Mouse (Mus musculus) heart, adult 2 months (tissue): ENCODE measurements around the gene Prrt1. TPM values are rescaled to one million over a fixed set of nuclear protein-coding genes. Genes with fewer than 3 reads are reported as not detected.
A peak's percentile ranks its signal among the peaks of the same experiment; 100 is the strongest.

Experiments
- DNase-seq, 2 experiments: peaks; one replicate each; pipeline ENCODE4 v3.0.0; 2021
- H3K27ac ChIP-seq: fragments of 200-600 bp; 2 replicates; pipeline ENCODE4 v1.8.1; 2022
- H3K27me3 ChIP-seq: fragments of 200-500 bp; 2 replicates; pipeline ENCODE4 v1.6.1; 2012; ENCODE audit warnings: mild to moderate bottlenecking, low read length, inconsistent platforms, mixed read lengths; ENCODE audit not compliant: control insufficient read depth, insufficient read depth
- H3K36me3 ChIP-seq: fragments of 200-500 bp; 2 replicates; pipeline ENCODE4 v1.6.1; 2012; ENCODE audit warnings: low read length, inconsistent platforms; ENCODE audit not compliant: control insufficient read depth, insufficient read depth
- H3K4me1 ChIP-seq: fragments of 200-500 bp; 2 replicates; pipeline ENCODE4 v1.6.1; 2011; ENCODE audit warnings: low read length; ENCODE audit not compliant: control insufficient read depth, insufficient read depth
- H3K4me3 ChIP-seq: fragments of 200-600 bp; 2 replicates; pipeline ENCODE4 v1.8.1; 2022
- H3K79me2 ChIP-seq: fragments of 200-500 bp; replicated peaks from 2 replicates; pipeline ENCODE4 v1.6.1; 2012; ENCODE audit warnings: mild to moderate bottlenecking, inconsistent platforms, low read length, moderate library complexity, mixed read lengths; ENCODE audit not compliant: control insufficient read depth, insufficient read depth
- H3K9ac ChIP-seq: fragments of 200-500 bp; 2 replicates; pipeline ENCODE4 v1.6.1; 2012; ENCODE audit warnings: low read depth, mild to moderate bottlenecking, control low read depth, inconsistent platforms, low read length, mixed read lengths
- CTCF ChIP-seq: fragments of 200-600 bp; IDR thresholded peaks from 2 replicates; pipeline ENCODE4 v1.8.1; 2022; ENCODE audit warnings: antibody characterized with exemption, mild to moderate bottlenecking, moderate library complexity
- EP300 ChIP-seq: fragments of 200-500 bp; IDR thresholded peaks from 2 replicates; pipeline ENCODE4 v1.6.1; 2011; ENCODE audit warnings: low read depth, low read length, control low read depth; ENCODE audit not compliant: insufficient read depth
- POLR2A ChIP-seq: fragments of 200-500 bp; IDR thresholded peaks from 2 replicates; pipeline ENCODE4 v1.6.1; 2011; ENCODE audit warnings: mild to moderate bottlenecking, low read depth, low read length, control low read depth; ENCODE audit not compliant: insufficient read depth
- WGBS: fragments of 180-500 bp; shearing (Covaris S2); methylation state at CpG from one replicate; pipeline ENCODE4 v1.1.7; 2018; 5-methylcytosine and 5-hydroxymethylcytosine counted together
- intact Hi-C: fragments of 180-260 bp; cut with DNase I; formaldehyde crosslinking; loops from one replicate; pipeline ENCODE4 v1.15.1; 2025
- polyA plus RNA-seq: library from polyadenylated mRNA; depleted of rRNA; stranded (reverse); fragments of >200 nt; gene quantifications from 2 replicates; pipeline ENCODE4 v1.2.3, GENCODE M21; 2012
- total RNA-seq, 2 experiments: library from RNA; stranded (reverse); gene quantifications; 2 replicates each; pipeline ENCODE4 v1.2.3; 2021

The Prrt1 gene
- total and polyA plus RNA-seq, 3 experiments = 0.86 to 7.0 (median 1.4) TPM

DNA sequence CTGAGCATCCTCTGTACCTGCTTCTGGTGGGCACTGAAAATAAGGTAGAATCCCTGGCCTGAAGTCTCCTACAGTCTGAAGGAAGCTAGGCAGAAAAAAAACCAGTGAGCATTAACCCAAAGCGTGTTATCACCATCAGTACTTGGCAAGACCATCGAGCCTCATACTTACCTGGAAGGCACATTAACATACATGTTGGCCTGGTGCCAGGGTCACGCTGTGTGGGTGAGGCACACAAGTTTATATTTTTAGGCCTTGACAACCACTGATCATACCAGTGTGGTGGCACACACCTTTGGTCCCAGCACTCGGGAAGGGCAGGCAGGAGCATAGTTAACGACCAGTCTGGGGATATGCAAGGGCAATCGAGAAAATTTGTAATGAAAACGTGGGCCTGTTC lies 21.3 kb upstream of the Prrt1 start:
- no peak overlapping the region for H3K27ac ChIP-seq
- no peak overlapping the region for H3K4me3 ChIP-seq
- H3K4me1 ChIP-seq = peaks cover 4% of the 10 kb centered on the region
- H3K79me2 ChIP-seq = peaks cover 2% of the 10 kb centered on the region
- H3K9ac ChIP-seq = no peak overlapping the region
- no peaks in the 10 kb centered on the region for H3K36me3 ChIP-seq
- WGBS = 61% methylated on average over 7 of the region's 7 CpGs
- intact Hi-C loops = loop anchor here (2.0 to 10.0 kb wide), 2 partner anchors 19 to 493 kb away; partner anchors contain the start of gene H2-DMa
- H3K27me3 ChIP-seq = no peaks in the 10 kb centered on the region
- no peak for TF ChIP-seq POLR2A
- no peak for TF ChIP-seq CTCF
- TF ChIP-seq EP300 = no peak
- DNase-seq = no peak

DNA sequence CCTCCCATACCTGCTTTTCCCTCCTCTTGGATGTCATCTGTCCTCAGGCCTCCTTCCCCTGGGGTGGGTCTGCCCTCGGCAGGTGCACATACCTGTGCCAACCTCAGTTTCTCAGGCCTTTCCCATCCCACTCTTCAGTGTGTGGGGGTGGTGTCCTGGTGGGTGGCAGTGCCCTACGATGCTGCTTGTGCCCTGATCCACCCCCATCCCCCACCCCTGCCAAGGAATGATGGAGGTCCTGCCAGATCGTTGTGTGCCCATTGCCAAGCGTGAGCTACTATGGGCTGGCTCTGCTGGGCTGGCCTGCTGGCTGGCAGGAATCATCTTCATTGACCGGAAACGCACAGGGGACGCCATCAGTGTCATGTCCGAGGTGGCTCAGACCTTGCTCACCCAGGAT lies 18.3 kb upstream of the Prrt1 start:
- Histone ChIP-seq H3K27ac (no peak overlapping the region), H3K4me1 (peaks cover 3% of the 10 kb centered on the region; the same call in 1 of the 2 replicates), H3K79me2 (no peaks in the 10 kb centered on the region), H3K9ac (no peak overlapping the region), H3K4me3 (no peak overlapping the region), H3K36me3 (no peaks in the 10 kb centered on the region), H3K27me3 (no peaks in the 10 kb centered on the region)
- intact Hi-C loops = no loop called here
- TF ChIP-seq CTCF = no peak
- 90% methylated on average over 8 of the region's 8 CpGs for WGBS
- DNase-seq = no peak

DNA sequence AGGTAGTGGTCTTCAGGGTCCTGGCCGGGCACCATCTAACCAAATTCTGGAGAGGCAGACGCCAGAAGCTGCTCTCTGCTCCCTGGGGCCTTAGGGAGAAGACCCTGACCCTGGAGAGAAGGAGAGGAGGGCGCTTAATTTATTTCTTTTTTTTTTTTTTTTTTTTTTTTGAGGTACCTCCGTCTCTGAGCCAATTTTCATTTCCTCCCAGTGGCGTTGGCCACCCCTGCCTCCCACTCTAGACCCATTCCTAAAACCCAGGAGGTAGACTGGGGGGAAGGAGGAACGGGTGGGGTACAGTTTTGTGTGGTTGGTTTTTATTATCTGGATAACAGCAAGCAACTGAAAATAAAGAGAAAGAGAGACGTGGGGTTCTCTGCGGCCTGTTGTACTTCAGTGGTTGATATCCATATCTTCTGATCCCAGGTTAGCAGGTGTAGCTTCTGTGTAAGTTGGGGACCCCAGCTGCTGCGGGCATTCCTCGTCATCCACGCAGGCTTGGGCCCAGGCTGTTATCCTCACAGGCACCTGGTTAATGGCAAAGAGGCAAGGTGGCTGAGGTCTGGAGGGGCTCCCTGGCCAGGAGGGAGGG lies 16.2 kb upstream of the Prrt1 start:
- Histone ChIP-seq H3K4me1 (no peaks in the 10 kb centered on the region), H3K4me3 (no peak overlapping the region), H3K9ac (no peak overlapping the region), H3K79me2 (no peaks in the 10 kb centered on the region), H3K36me3 (no peaks in the 10 kb centered on the region), H3K27ac (no peak overlapping the region), H3K27me3 (no peaks in the 10 kb centered on the region)
- TF ChIP-seq POLR2A (no peak), CTCF (no peak), EP300 (no peak)
- WGBS = 80% methylated on average over 11 of the region's 11 CpGs
- intact Hi-C loops = no loop called here
- DNase-seq = no peak

DNA sequence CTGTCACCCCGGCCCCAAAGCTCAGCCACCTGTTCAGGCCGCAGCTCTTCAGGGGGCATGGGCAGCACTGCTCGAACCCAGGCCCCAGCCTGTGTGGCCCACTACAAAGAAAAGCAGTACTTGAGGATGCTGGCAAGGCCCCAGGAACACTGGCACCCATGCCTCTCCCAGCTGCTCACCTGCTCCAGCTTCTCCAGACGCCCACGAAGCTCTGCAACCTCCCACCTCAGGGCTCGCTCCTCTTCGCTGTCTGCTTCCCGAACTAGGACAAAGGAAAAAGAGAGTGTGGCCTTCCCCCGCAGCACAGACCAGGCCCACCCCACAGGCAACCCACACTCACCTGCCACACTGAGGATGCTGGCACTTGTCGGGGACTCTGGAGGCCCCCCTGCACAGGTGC lies 15.5 kb upstream of the Prrt1 start:
- Histone ChIP-seq H3K36me3 (no peaks in the 10 kb centered on the region), H3K27me3 (no peaks in the 10 kb centered on the region), H3K4me1 (no peaks in the 10 kb centered on the region), H3K27ac (no peak overlapping the region), H3K79me2 (no peaks in the 10 kb centered on the region), H3K4me3 (no peak overlapping the region), H3K9ac (no peak overlapping the region)
- DNase-seq = no peak
- TF ChIP-seq EP300 (no peak), CTCF (no peak), POLR2A (no peak)
- 88% methylated on average over 10 of the region's 10 CpGs for WGBS
- intact Hi-C loops = no loop called here

DNA sequence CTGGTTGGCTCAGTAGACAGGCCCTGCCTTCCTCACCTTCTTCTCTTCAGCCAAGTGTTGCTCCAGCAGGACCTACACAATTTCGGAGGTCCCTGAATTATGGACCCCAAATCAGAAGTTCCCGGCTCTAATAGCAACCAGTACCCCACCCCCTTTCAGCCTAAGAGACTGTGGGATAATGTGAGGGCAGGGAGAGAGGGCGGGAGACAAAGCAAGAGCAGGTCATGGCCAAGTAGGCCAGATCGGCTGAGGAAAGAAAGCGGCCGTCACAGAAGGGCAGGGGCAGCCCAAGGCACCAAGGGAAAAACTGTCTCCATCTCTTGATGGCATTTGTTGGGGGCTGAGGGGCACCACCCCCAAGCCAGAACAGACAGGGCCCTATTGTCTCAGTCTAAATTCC lies 13.5 kb upstream of the Prrt1 start, which contains the start of gene Egfl8:
TSS of gene Egfl8 (minus strand) at position 101 of the 400 bp plus-strand sequence.
- no peaks in the 10 kb centered on the region for H3K79me2 ChIP-seq
- no peak within 1 kb of the TSS for H3K4me3 ChIP-seq
- TF ChIP-seq EP300 (no peak), CTCF (no peak)
- WGBS = 76% methylated on average over 6 of the region's 6 CpGs
- peak within 1 kb of the TSS; percentile 26 for H3K27ac ChIP-seq
- no peaks in the 10 kb centered on the region for H3K27me3 ChIP-seq
- H3K36me3 ChIP-seq = no peaks in the 10 kb centered on the region
- no peak within 1 kb of the TSS for H3K9ac ChIP-seq
- H3K4me1 ChIP-seq = no peaks in the 10 kb centered on the region
- intact Hi-C loops = loop anchor here (5.0 kb wide), 1 partner anchor 59 kb away; no protein-coding TSS in a partner anchor
- no peak for DNase-seq

DNA sequence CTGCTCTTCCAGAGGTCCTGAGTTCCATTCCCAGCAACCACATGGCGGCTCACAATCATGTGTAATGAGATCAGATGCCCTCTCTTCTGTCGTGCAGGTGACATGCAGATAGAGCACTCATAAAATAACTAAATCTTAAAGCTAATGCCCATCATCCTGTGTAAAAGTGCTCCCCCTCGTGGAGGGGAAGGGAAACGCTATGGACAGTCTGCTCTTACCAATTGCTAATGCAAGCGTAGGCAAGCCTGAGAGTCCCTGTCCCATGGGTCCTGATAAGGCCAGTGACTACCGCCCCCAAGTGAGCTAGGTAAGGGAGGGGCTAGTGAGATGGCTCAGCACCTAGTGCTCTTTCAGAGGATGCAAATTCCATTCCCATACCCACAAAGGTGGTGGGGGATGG lies 10.3 kb upstream of the Prrt1 start:
- intact Hi-C loops = loop anchor here (1.0 to 5.0 kb wide), 3 partner anchors 46 to 179 kb away; no protein-coding TSS in a partner anchor
- DNase-seq = peak; percentile 67 to 76
- no peak overlapping the region for H3K27ac ChIP-seq
- no peak overlapping the region for H3K9ac ChIP-seq
- WGBS = 13% methylated on average over 6 of the region's 6 CpGs
- H3K4me1 ChIP-seq = no peaks in the 10 kb centered on the region
- TF ChIP-seq EP300 (0 out of 2 replicates have a peak, but pooled peaks have one; percentile 29), POLR2A (0 out of 2 replicates have a peak, but pooled peaks have one; percentile 12), CTCF (peak; percentile 96)
- no peaks in the 10 kb centered on the region for H3K36me3 ChIP-seq
- H3K4me3 ChIP-seq = no peak overlapping the region
- H3K27me3 ChIP-seq = no peaks in the 10 kb centered on the region
- no peaks in the 10 kb centered on the region for H3K79me2 ChIP-seq
